Mouse (Mus musculus) heart, adult 2 months (tissue): Measurements from ENCODE around the gene H2-T23. TPM values are rescaled to one million over a fixed set of nuclear protein-coding genes. Genes with fewer than 3 reads are reported as not detected.
A peak's percentile ranks its signal among the peaks of the same experiment; 100 is the strongest.
"Not testable (repeated sequence)": the region's sequence is repeated elsewhere in the genome, so short reads cannot be mapped to it uniquely, and the experiment has no call there.

Experiments used
- DNase-seq, 2 experiments: peaks; one replicate each; pipeline ENCODE4 v3.0.0; 2021
- H3K27ac ChIP-seq: fragments of 200-600 bp; 2 replicates; pipeline ENCODE4 v1.8.1; 2022
- H3K27me3 ChIP-seq: fragments of 200-500 bp; 2 replicates; pipeline ENCODE4 v1.6.1; 2012; ENCODE audit warnings: mild to moderate bottlenecking, low read length, inconsistent platforms, mixed read lengths; ENCODE audit not compliant: control insufficient read depth, insufficient read depth
- H3K36me3 ChIP-seq: fragments of 200-500 bp; 2 replicates; pipeline ENCODE4 v1.6.1; 2012; ENCODE audit warnings: low read length, inconsistent platforms; ENCODE audit not compliant: control insufficient read depth, insufficient read depth
- H3K4me1 ChIP-seq: fragments of 200-500 bp; 2 replicates; pipeline ENCODE4 v1.6.1; 2011; ENCODE audit warnings: low read length; ENCODE audit not compliant: control insufficient read depth, insufficient read depth
- H3K4me3 ChIP-seq: fragments of 200-600 bp; 2 replicates; pipeline ENCODE4 v1.8.1; 2022
- H3K79me2 ChIP-seq: fragments of 200-500 bp; replicated peaks from 2 replicates; pipeline ENCODE4 v1.6.1; 2012; ENCODE audit warnings: mild to moderate bottlenecking, inconsistent platforms, low read length, moderate library complexity, mixed read lengths; ENCODE audit not compliant: control insufficient read depth, insufficient read depth
- H3K9ac ChIP-seq: fragments of 200-500 bp; 2 replicates; pipeline ENCODE4 v1.6.1; 2012; ENCODE audit warnings: low read depth, mild to moderate bottlenecking, control low read depth, inconsistent platforms, low read length, mixed read lengths
- CTCF ChIP-seq: fragments of 200-600 bp; IDR thresholded peaks from 2 replicates; pipeline ENCODE4 v1.8.1; 2022; ENCODE audit warnings: antibody characterized with exemption, mild to moderate bottlenecking, moderate library complexity
- POLR2A ChIP-seq: fragments of 200-500 bp; IDR thresholded peaks from 2 replicates; pipeline ENCODE4 v1.6.1; 2011; ENCODE audit warnings: mild to moderate bottlenecking, low read depth, low read length, control low read depth; ENCODE audit not compliant: insufficient read depth
- WGBS: fragments of 180-500 bp; shearing (Covaris S2); methylation state at CpG from one replicate; pipeline ENCODE4 v1.1.7; 2018; 5-methylcytosine and 5-hydroxymethylcytosine counted together
- intact Hi-C: fragments of 180-260 bp; cut with DNase I; formaldehyde crosslinking; loops from one replicate; pipeline ENCODE4 v1.15.1; 2025
- polyA plus RNA-seq: library from polyadenylated mRNA; depleted of rRNA; stranded (reverse); fragments of >200 nt; gene quantifications from 2 replicates; pipeline ENCODE4 v1.2.3, GENCODE M21; 2012
- total RNA-seq, 2 experiments: library from RNA; stranded (reverse); gene quantifications; 2 replicates each; pipeline ENCODE4 v1.2.3; 2021

Gene H2-T23
- total and polyA plus RNA-seq, 3 experiments, result 27.3 to 43.4 (median 34.1) TPM

GRCm38 (mm10) chr17:36042610-36043169, 10.0 kb upstream of the H2-T23 start, which contains the start of the genes H2-T22 and Gm6034:
Gene H2-T22 (minus strand): TSS chr17:36042747.
Gene Gm6034 (plus strand): TSS chr17:36042961.
- Histone ChIP-seq H3K27ac (peak within 1 kb of the TSS; percentile 85), H3K4me3 (peak within 1 kb of the TSS; percentile 60), H3K9ac (peak within 1 kb of the TSS; percentile 77)
- not testable (repeated sequence) for H3K4me1 ChIP-seq, H3K27me3 ChIP-seq, H3K36me3 ChIP-seq, H3K79me2 ChIP-seq
- intact Hi-C loops, result loop anchor here (10.0 kb wide), 1 partner anchor 218 kb away; the partner anchor contains the start of genes Flot1 and Ier3
- 1% methylated on average over 12 of the region's 12 CpGs for WGBS
- peak; percentile 77 to 84 for DNase-seq
- TF ChIP-seq POLR2A, result peak; percentile 97

GRCm38 (mm10) chr17:36042055-36042454, 9.4 kb upstream of the H2-T23 start:
- not testable (repeated sequence) for H3K4me1 ChIP-seq, H3K27me3 ChIP-seq, H3K36me3 ChIP-seq, H3K79me2 ChIP-seq
- TF ChIP-seq CTCF, result peak; percentile 15; the same call in 1 of the 2 replicates
- peak overlapping the region; percentile 77 for H3K9ac ChIP-seq
- WGBS, result under 1% methylated on average over 19 of the region's 19 CpGs
- H3K4me3 ChIP-seq, result peak overlapping the region; percentile 60
- intact Hi-C loops, result loop anchor here (10.0 kb wide), 1 partner anchor 217 kb away; the partner anchor contains the start of genes Flot1 and Ier3
- DNase-seq, result peak; percentile 30 to 48
- H3K27ac ChIP-seq, result peak overlapping the region; percentile 71

- H3K27ac ChIP-seq, H3K4me3 ChIP-seq, H3K4me1 ChIP-seq, H3K79me2 ChIP-seq, DNase-seq, H3K9ac ChIP-seq, H3K27me3 ChIP-seq, H3K36me3 ChIP-seq: not testable (repeated sequence)
- intact Hi-C loops, result loop anchor here (10.0 kb wide), 1 partner anchor 216 kb away; the partner anchor contains the start of genes Flot1 and Ier3
- 83% methylated on average over 2 of the region's 2 CpGs for WGBS
Measured at GRCm38 (mm10) chr17:36040604-36041003, 7.9 kb upstream of the H2-T23 start.

GRCm38 (mm10) chr17:36036126-36036525, 3.5 kb upstream of the H2-T23 start:
- intact Hi-C loops, DNase-seq, H3K27ac ChIP-seq, H3K79me2 ChIP-seq, H3K36me3 ChIP-seq, H3K9ac ChIP-seq, H3K27me3 ChIP-seq, H3K4me3 ChIP-seq, H3K4me1 ChIP-seq: not testable (repeated sequence)
- 84% methylated on average over 13 of the region's 13 CpGs for WGBS

GRCm38 (mm10) chr17:36035010-36035638, 2.5 kb upstream of the H2-T23 start:
- H3K27me3 ChIP-seq, H3K4me3 ChIP-seq, H3K4me1 ChIP-seq, H3K36me3 ChIP-seq, H3K9ac ChIP-seq, H3K27ac ChIP-seq, H3K79me2 ChIP-seq, intact Hi-C loops: not testable (repeated sequence)
- 37% methylated on average over 3 of the region's 3 CpGs for WGBS
- peak; percentile 81 for TF ChIP-seq CTCF
- peak; percentile 69 to 74 for DNase-seq

GRCm38 (mm10) chr17:36034524-36034923, 1.9 kb upstream of the H2-T23 start:
- H3K36me3 ChIP-seq, H3K27me3 ChIP-seq, H3K4me3 ChIP-seq, DNase-seq, H3K4me1 ChIP-seq, H3K79me2 ChIP-seq, H3K9ac ChIP-seq, H3K27ac ChIP-seq, intact Hi-C loops: not testable (repeated sequence)
- WGBS, result 59% methylated on average over 3 of the region's 3 CpGs
